Mouse (Mus musculus): Measurements from ENCODE around the gene Apoh.

The Apoh gene

DNA sequence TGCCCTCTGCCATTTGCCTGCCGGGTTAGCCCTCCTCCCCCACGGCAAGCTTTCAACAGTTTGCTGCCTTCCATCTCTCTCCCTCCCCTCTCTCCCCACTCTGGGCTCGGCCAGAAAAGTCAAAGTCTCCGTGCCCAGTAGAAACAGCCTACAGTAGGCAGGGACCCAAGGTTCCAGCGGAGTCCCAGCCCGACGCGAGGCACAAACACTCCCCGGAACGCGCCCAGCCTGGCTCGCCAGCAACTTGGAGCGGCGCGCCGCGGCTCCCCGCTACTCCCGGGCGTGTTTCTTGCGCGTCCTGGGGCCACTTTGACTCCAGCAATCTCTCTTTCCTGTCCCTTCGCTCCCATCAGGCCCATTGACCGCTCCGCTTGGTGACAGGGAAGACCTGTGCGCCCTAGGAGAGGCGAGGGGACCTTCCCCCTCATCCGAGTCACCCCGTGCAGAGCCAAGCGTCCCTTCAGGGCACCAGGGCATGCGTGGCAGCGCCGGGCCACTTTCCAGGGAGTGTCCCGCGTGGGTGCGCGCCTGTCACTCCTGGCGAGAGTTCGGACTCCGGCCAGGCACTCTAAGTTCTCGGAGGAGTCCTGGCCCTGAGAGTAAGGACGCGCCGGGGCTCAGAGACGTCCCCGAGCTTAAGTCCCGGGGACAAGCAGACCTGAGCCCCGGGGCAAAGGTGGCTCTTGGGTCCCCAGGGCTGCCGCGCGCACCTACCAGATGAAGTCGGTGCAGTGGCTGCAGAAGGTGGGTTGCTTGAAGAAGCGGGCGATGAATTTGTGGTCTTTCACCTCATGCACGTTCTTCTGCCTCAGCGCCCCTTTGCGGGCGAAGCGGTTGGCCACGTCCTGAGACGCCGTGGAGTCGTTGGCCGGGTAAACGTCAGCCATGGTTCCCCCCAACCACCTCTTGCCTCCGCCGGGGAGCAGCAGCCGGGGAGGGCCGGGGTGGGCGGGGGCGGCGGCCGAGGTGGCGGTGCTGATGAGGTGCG is at the start of gene Apoh:
TSS of gene Apoh (plus strand) at position 574 of the 988 bp plus-strand sequence.
- peak; percentile 64 to 71 for DNase-seq

DNA sequence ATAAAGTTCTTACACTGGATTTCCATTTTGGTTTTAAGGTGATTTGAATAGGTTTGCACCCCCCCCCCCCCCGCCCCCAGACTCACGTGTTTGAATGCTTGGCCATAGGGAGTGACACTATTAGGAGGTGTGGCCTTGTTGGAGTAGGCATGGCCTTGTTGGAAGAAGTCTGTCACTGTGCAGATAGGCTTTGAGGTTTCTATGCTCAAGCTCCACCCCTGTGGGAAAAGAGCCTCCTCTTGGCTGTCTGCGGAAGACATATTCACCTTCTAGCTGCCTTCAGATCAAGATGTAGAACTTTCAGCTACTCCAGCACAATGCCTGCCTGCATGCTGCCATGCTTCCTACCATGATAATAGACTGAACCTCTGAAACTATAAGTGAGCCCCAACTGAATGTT is 49.3 kb upstream of the Apoh start:
- DNase-seq = no peak

GRCm38 (mm10) chr11:108294305-108294813 is 48.8 kb upstream of the Apoh start:
- no peak for DNase-seq

- DNase-seq = no peak
Measured at GRCm38 (mm10) chr11:108295373-108295772, 47.8 kb upstream of the Apoh start.

DNA sequence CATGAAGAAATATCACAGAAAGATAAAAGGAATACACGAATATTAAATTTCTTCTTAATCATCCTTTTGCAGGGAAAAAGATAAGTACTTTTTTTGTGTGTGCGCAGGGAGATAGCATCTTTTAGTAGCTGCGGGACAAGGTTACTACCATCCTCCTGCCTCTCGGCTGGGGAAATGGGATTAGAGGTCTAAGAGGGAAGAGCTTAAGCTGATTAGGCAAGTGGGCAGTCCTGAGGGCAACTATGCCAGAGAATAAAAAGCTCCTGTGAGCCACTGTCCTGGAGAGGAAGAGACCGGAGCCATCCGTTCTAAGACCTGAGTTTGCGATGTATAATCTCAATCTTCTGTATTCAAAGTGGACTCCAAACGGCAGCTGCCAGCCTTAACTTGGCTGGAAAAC is 45.2 kb upstream of the Apoh start:
- DNase-seq = no peak

- DNase-seq = no peak
Measured at GRCm38 (mm10) chr11:108299913-108300312, 43.2 kb upstream of the Apoh start.

GRCm38 (mm10) chr11:108300443-108300842 is 42.7 kb upstream of the Apoh start:
- DNase-seq = peak; percentile 31 to 62

- DNase-seq = no peak
Measured at GRCm38 (mm10) chr11:108301036-108301435, 42.1 kb upstream of the Apoh start.

GRCm38 (mm10) chr11:108301796-108302490 is 41.2 kb upstream of the Apoh start:
- no peak for DNase-seq

DNA sequence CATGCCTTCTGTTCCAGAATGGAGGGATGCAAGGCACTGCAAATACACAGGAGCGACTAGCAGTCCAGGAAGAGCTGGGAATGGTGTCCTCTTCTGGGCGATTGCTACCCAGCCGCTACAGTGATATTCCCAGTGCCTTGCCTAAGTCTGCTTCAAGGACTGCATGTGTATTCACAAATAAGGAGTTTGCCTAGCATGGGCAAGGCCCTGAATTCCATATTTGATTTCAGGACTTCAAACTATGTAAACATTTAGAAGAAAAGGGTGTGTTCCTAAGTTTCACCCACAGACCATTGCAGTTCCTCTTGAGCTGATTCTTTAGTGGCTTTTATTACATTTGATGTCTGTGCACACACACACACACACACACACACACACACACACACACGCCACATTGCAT is 39.4 kb upstream of the Apoh start:
- DNase-seq = no peak

GRCm38 (mm10) chr11:108307258-108307657 is 35.9 kb upstream of the Apoh start:
- DNase-seq = no peak

DNA sequence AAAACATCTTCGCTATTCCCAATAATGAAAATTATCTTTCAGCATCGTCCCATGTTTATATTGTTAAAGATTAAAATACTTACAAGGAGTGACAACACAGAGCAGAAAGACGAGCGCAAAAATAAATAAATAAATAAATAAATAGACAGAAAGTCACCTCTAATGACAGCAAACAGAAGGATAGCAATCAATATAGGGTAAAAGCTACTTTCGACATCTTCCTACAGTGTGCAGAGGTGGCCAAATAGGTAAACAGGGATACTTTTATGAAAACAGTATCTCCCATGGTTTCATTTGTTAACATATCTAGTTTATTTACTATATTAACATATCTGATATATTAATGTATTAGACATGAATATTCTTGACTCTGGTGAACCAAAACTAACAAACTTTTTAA is 34.9 kb upstream of the Apoh start:
- DNase-seq = no peak

GRCm38 (mm10) chr11:108309791-108310190 is 33.4 kb upstream of the Apoh start:
- DNase-seq = no peak

- DNase-seq = no peak
Measured at GRCm38 (mm10) chr11:108311912-108312311, 31.2 kb upstream of the Apoh start.

DNA sequence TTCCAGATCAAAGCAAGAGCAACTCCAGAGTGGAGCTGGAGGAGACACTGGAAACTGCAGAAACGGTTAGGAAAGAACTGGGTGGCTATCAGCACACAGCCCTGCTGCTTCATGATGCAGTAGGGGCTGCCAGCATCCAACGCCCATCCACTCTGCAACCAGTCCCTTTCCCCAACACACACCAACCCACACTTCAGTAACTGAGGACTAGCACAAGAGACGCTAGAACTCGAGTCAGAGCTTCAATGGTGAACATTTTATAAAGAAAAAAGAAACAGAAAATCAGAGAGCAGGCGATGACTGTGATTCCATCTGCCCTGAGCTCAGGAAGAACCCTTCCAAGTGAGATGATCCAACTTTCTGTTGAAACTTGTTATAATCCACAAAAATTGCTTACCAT is 30.6 kb upstream of the Apoh start:
- no peak for DNase-seq

- DNase-seq = no peak
Measured at GRCm38 (mm10) chr11:108315736-108316135, 27.4 kb upstream of the Apoh start.

GRCm38 (mm10) chr11:108317878-108318277 is 25.3 kb upstream of the Apoh start:
- no peak for DNase-seq

GRCm38 (mm10) chr11:108319162-108319561 is 24.0 kb upstream of the Apoh start:
- no peak for DNase-seq

DNA sequence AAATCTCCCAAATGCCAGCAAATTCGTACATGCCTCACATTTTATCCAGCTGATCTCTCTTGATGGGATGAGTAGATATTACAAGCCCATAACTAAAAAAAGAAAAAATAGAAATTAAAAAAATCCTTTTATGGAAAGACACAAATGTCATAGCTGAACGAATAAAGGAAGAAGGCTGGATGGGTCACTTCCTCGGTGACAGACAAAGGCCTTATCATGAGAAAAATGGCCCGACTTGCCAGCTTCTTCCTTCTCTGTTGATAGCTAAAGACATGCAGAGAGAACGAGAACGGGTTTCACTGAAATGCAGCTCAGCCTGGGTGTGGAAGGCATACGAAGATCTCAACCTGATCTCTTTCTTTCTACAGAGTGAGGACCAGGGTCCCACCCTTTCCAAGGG is 22.6 kb upstream of the Apoh start:
- DNase-seq = no peak

- DNase-seq = no peak
Measured at GRCm38 (mm10) chr11:108322156-108322555, 21.0 kb upstream of the Apoh start.

DNA sequence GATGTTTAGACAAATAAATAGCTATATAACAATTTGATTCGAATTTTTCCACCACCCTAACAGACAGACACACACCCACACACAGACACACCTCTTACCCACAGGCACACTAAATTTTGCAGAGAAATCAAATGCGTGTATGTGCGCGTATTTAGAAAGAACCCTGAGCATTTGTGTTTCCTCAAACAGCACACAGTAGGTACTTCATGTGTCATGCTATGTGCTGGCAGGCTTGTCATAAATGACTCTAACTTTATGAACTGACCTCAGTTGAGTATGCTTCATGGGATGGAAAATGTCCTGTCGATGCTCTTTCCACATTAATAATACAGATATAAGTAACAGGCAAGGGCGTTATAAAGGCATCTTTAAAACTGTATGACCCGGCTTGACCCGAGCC is 17.2 kb upstream of the Apoh start:
- no peak for DNase-seq

DNA sequence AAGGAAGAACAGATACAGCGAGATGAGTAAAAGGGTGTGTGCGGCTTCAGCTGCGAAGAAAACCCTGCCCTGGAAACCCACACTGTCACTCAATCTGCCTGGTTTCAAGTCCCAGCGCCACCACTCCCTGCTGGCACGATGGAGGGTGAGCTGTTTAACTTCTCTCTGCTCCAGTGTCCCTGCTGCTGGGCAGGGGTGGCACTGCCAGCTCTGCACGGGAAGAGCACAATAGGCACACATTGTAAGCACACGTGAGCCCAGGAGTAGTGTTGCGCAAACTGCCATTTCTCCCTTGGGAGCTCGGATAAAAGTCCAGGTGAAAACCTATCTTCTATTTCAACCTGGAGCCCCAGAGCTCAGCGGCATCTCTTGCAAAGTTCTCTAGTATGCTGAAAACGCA is 12.3 kb upstream of the Apoh start:
- DNase-seq = no peak

- no peak for DNase-seq
Measured at GRCm38 (mm10) chr11:108333006-108333405, 10.1 kb upstream of the Apoh start.

Data from cerebellum, postnatal 25 days (tissue).